Mouse (Mus musculus) erythroblast, embryonic 14.5 days (primary cell): ENCODE measurements around the gene St5. TPM values are rescaled to one million over a fixed set of nuclear protein-coding genes. Genes with fewer than 3 reads are reported as not detected.

ENCODE experiments used
- H3K27me3 ChIP-seq: 2 replicates; pipeline ENCODE4 v1.6.1; 2012; ENCODE audit warnings: inconsistent platforms; ENCODE audit not compliant: control insufficient read depth
- H3K36me3 ChIP-seq: 2 replicates; pipeline ENCODE4 v1.6.1; 2012; ENCODE audit warnings: mild to moderate bottlenecking, inconsistent platforms; ENCODE audit not compliant: control insufficient read depth
- H3K4me1 ChIP-seq: 2 replicates; pipeline ENCODE4 v1.6.1; 2012; ENCODE audit warnings: inconsistent platforms; ENCODE audit not compliant: control insufficient read depth
- H3K4me3 ChIP-seq: replicated peaks from 2 replicates; pipeline ENCODE3; 2012; ENCODE audit warnings: moderate library complexity, mild to moderate bottlenecking, inconsistent platforms
- H3K9me3 ChIP-seq: 2 replicates; pipeline ENCODE4 v1.6.1; 2012; ENCODE audit warnings: low read length, inconsistent platforms, mixed read lengths; ENCODE audit not compliant: control insufficient read depth
- GATA1 ChIP-seq: IDR thresholded peaks from 2 replicates; pipeline ENCODE4 v1.6.1; 2012; ENCODE audit warnings: low read length, inconsistent platforms, mixed read lengths
- TAL1 ChIP-seq: IDR thresholded peaks from 3 replicates; pipeline ENCODE4 v1.6.1; 2012; ENCODE audit warnings: low read length, inconsistent platforms, mixed read lengths
- polyA plus RNA-seq: library from polyadenylated mRNA; stranded (reverse); fragments of >175 nt; gene quantifications from 2 replicates; pipeline ENCODE4 v1.2.3, GENCODE M21; 2012

The St5 gene
- polyA plus RNA-seq, 1 experiment = 1.3 TPM

GRCm38 (mm10) chr7:109636086-109636792, 67.2 kb downstream of the St5 start:
- H3K27me3 ChIP-seq = no peaks in the 10 kb centered on the region
- TF ChIP-seq GATA1 = peak; percentile 85
- TF ChIP-seq TAL1 = peak; percentile 74
- no peaks in the 10 kb centered on the region for H3K9me3 ChIP-seq
- H3K36me3 ChIP-seq = peaks cover 7% of the 10 kb centered on the region
- H3K4me3 ChIP-seq = peak overlapping the region; percentile 59
- H3K4me1 ChIP-seq = peaks cover 77% of the 10 kb centered on the region

GRCm38 (mm10) chr7:109633404-109634085, 69.9 kb downstream of the St5 start:
- no peaks in the 10 kb centered on the region for H3K27me3 ChIP-seq
- peaks cover 84% of the 10 kb centered on the region for H3K4me1 ChIP-seq
- H3K4me3 ChIP-seq = no peak overlapping the region
- no peaks in the 10 kb centered on the region for H3K9me3 ChIP-seq
- TF ChIP-seq GATA1 = no peak
- TF ChIP-seq TAL1 = no peak
- peaks cover 7% of the 10 kb centered on the region for H3K36me3 ChIP-seq

GRCm38 (mm10) chr7:109631330-109631729, 72.1 kb downstream of the St5 start:
- Histone ChIP-seq H3K4me3 (no peak overlapping the region), H3K36me3 (peaks cover 7% of the 10 kb centered on the region), H3K27me3 (no peaks in the 10 kb centered on the region), H3K9me3 (no peaks in the 10 kb centered on the region), H3K4me1 (peaks cover 72% of the 10 kb centered on the region)
- TF ChIP-seq TAL1 (no peak), GATA1 (no peak)

- H3K4me1 ChIP-seq = peaks cover 67% of the 10 kb centered on the region
- H3K9me3 ChIP-seq = no peaks in the 10 kb centered on the region
- no peak overlapping the region for H3K4me3 ChIP-seq
- no peak for TF ChIP-seq GATA1
- TF ChIP-seq TAL1 = no peak
- peaks cover 7% of the 10 kb centered on the region for H3K36me3 ChIP-seq
- no peaks in the 10 kb centered on the region for H3K27me3 ChIP-seq
These were observed 73.3 kb downstream of the St5 start for GRCm38 (mm10) chr7:109629871-109630778.

GRCm38 (mm10) chr7:109628935-109629609, 74.3 kb downstream of the St5 start:
- Histone ChIP-seq H3K4me1 (peaks cover 63% of the 10 kb centered on the region), H3K4me3 (no peak overlapping the region), H3K9me3 (no peaks in the 10 kb centered on the region), H3K27me3 (no peaks in the 10 kb centered on the region), H3K36me3 (peaks cover 4% of the 10 kb centered on the region)
- no peak for TF ChIP-seq GATA1

GRCm38 (mm10) chr7:109627851-109628250, 75.6 kb downstream of the St5 start:
- TF ChIP-seq GATA1 = no peak
- TF ChIP-seq TAL1 = no peak
- Histone ChIP-seq H3K9me3 (no peaks in the 10 kb centered on the region), H3K27me3 (no peaks in the 10 kb centered on the region), H3K4me3 (no peak overlapping the region), H3K36me3 (no peaks in the 10 kb centered on the region), H3K4me1 (peaks cover 63% of the 10 kb centered on the region)

GRCm38 (mm10) chr7:109622234-109622838, 81.1 kb downstream of the St5 start:
- no peaks in the 10 kb centered on the region for H3K27me3 ChIP-seq
- peak overlapping the region; percentile 19 for H3K4me3 ChIP-seq
- peaks cover 61% of the 10 kb centered on the region for H3K4me1 ChIP-seq
- peaks cover 2% of the 10 kb centered on the region; the same call in 1 of the 2 replicates for H3K36me3 ChIP-seq
- TF ChIP-seq GATA1 (no peak), TAL1 (no peak)
- no peaks in the 10 kb centered on the region; the same call in 1 of the 2 replicates for H3K9me3 ChIP-seq

- peaks cover 67% of the 10 kb centered on the region for H3K4me1 ChIP-seq
- no peaks in the 10 kb centered on the region for H3K27me3 ChIP-seq
- H3K36me3 ChIP-seq = peaks cover 2% of the 10 kb centered on the region; the same call in 1 of the 2 replicates
- no peaks in the 10 kb centered on the region; the same call in 1 of the 2 replicates for H3K9me3 ChIP-seq
- TF ChIP-seq TAL1 (no peak), GATA1 (no peak)
- H3K4me3 ChIP-seq = no peak overlapping the region
These were observed 82.4 kb downstream of the St5 start for GRCm38 (mm10) chr7:109620967-109621366.
